Mouse (Mus musculus): ENCODE data around the gene Hist1h1c. TPM values are rescaled to one million over a fixed set of nuclear protein-coding genes. Genes with fewer than 3 reads are reported as not detected.

Hist1h1c gene
- polyA plus RNA-seq, 1 experiment from 2014 or later: 16.7 TPM

Small RNAs within 50 kb of the gene (microRNA-seq; reads per million reads assigned to microRNA genes)
- gene Gm44314 (not detected), gene Gm44484 (not detected)

Other genes with a start within 250 kb of the Hist1h1c start
- 0.18 TPM in 1 of 2 replicates, not detected in the other for gene Btn2a2, start 250.0 kb upstream of the Hist1h1c start, polyA plus RNA-seq (2015; fragmentation: Nextera tagmentation; extraction: Ambion mirVana)
- gene Hist1h4h, start 207.8 kb upstream of the Hist1h1c start, polyA plus RNA-seq (2015; fragmentation: Nextera tagmentation; extraction: Ambion mirVana): 2.9 and 4.6 TPM in 2 replicates
- not detected in 2 replicates for gene Hist1h2af, start 204.9 kb upstream of the Hist1h1c start, polyA plus RNA-seq (2015; fragmentation: Nextera tagmentation; extraction: Ambion mirVana)
- 1.5 and 3.2 TPM in 2 replicates for gene Hist1h3g, start 203.4 kb upstream of the Hist1h1c start, polyA plus RNA-seq (2015; fragmentation: Nextera tagmentation; extraction: Ambion mirVana)
- gene Hist1h2bh, start 195.4 kb upstream of the Hist1h1c start, polyA plus RNA-seq (2015; fragmentation: Nextera tagmentation; extraction: Ambion mirVana): 0.23 and 0.47 TPM in 2 replicates
- gene Hist1h3f, start 194.8 kb upstream of the Hist1h1c start, polyA plus RNA-seq (2015; fragmentation: Nextera tagmentation; extraction: Ambion mirVana): 0.30 and 0.61 TPM in 2 replicates
- not detected in 2 replicates for gene Hist1h4f, start 187.2 kb upstream of the Hist1h1c start, polyA plus RNA-seq (2015; fragmentation: Nextera tagmentation; extraction: Ambion mirVana)
- gene Hist1h1d, start 185.5 kb upstream of the Hist1h1c start, polyA plus RNA-seq (2015; fragmentation: Nextera tagmentation; extraction: Ambion mirVana): 0.15 and 0.22 TPM in 2 replicates
- 2.0 and 3.4 TPM in 2 replicates for gene Hist1h3e, start 176.4 kb upstream of the Hist1h1c start, polyA plus RNA-seq (2015; fragmentation: Nextera tagmentation; extraction: Ambion mirVana)
- gene Hist1h2ae, start 167.6 kb upstream of the Hist1h1c start, polyA plus RNA-seq (2015; fragmentation: Nextera tagmentation; extraction: Ambion mirVana): 33.0 and 46.2 TPM in 2 replicates
- gene Hist1h2bg, start 167.4 kb upstream of the Hist1h1c start, polyA plus RNA-seq (2015; fragmentation: Nextera tagmentation; extraction: Ambion mirVana): 2.1 and 6.2 TPM in 2 replicates
- 2.1 and 2.6 TPM in 2 replicates for gene Hist1h2bf, start 164.6 kb upstream of the Hist1h1c start, polyA plus RNA-seq (2015; fragmentation: Nextera tagmentation; extraction: Ambion mirVana)
- gene Hist1h2ad, start 164.4 kb upstream of the Hist1h1c start, polyA plus RNA-seq (2015; fragmentation: Nextera tagmentation; extraction: Ambion mirVana): 1.2 and 3.4 TPM in 2 replicates
- gene Hist1h3d, start 163.0 kb upstream of the Hist1h1c start, polyA plus RNA-seq (2015; fragmentation: Nextera tagmentation; extraction: Ambion mirVana): 2.2 and 2.8 TPM in 2 replicates
- 51.0 and 59.0 TPM in 2 replicates for gene Hist1h4d, start 157.2 kb upstream of the Hist1h1c start, polyA plus RNA-seq (2015; fragmentation: Nextera tagmentation; extraction: Ambion mirVana)
- gene Hist1h2be, start 117.7 kb upstream of the Hist1h1c start, polyA plus RNA-seq (2015; fragmentation: Nextera tagmentation; extraction: Ambion mirVana): 2.0 and 2.6 TPM in 2 replicates
- gene Hist1h1e, start 116.2 kb upstream of the Hist1h1c start, polyA plus RNA-seq (2015; fragmentation: Nextera tagmentation; extraction: Ambion mirVana): 7.0 and 9.9 TPM in 2 replicates
- gene Hist1h2ac, start 54.9 kb upstream of the Hist1h1c start, polyA plus RNA-seq (2015; fragmentation: Nextera tagmentation; extraction: Ambion mirVana): 0.80 and 0.83 TPM in 2 replicates
- gene Hist1h2bc, start 54.6 kb upstream of the Hist1h1c start, polyA plus RNA-seq (2015; fragmentation: Nextera tagmentation; extraction: Ambion mirVana): 27.2 and 35.5 TPM in 2 replicates
- not detected in 2 replicates for gene Hist1h1t, start 43.0 kb upstream of the Hist1h1c start, polyA plus RNA-seq (2015; fragmentation: Nextera tagmentation; extraction: Ambion mirVana)
- 2.1 and 2.2 TPM in 2 replicates for gene Hist1h4c, start 40.4 kb upstream of the Hist1h1c start, polyA plus RNA-seq (2015; fragmentation: Nextera tagmentation; extraction: Ambion mirVana)
- 2.1 and 3.3 TPM in 2 replicates for gene Hfe, start 28.0 kb upstream of the Hist1h1c start, polyA plus RNA-seq (2015; fragmentation: Nextera tagmentation; extraction: Ambion mirVana)
- 1.6 and 2.0 TPM in 2 replicates for gene Hist1h3c, start 6.8 kb downstream of the Hist1h1c start, polyA plus RNA-seq (2015; fragmentation: Nextera tagmentation; extraction: Ambion mirVana)
- 0.86 and 0.95 TPM in 2 replicates for gene Hist1h2bb, start 7.9 kb downstream of the Hist1h1c start, polyA plus RNA-seq (2015; fragmentation: Nextera tagmentation; extraction: Ambion mirVana)
- 14.5 and 16.2 TPM in 2 replicates for gene Hist1h2ab, start 12.3 kb downstream of the Hist1h1c start, polyA plus RNA-seq (2015; fragmentation: Nextera tagmentation; extraction: Ambion mirVana)
- gene Hist1h3b, start 13.5 kb downstream of the Hist1h1c start, polyA plus RNA-seq (2015; fragmentation: Nextera tagmentation; extraction: Ambion mirVana): 4.9 and 6.7 TPM in 2 replicates
- gene Hist1h4b, start 18.2 kb downstream of the Hist1h1c start, polyA plus RNA-seq (2015; fragmentation: Nextera tagmentation; extraction: Ambion mirVana): 1.5 TPM in 1 of 2 replicates, not detected in the other
- gene Hist1h4a, start 22.4 kb downstream of the Hist1h1c start, polyA plus RNA-seq (2015; fragmentation: Nextera tagmentation; extraction: Ambion mirVana): not detected in 2 replicates
- gene Hist1h3a, start 23.6 kb downstream of the Hist1h1c start, polyA plus RNA-seq (2015; fragmentation: Nextera tagmentation; extraction: Ambion mirVana): 1.5 and 1.9 TPM in 2 replicates
- gene Hist1h1a, start 24.9 kb downstream of the Hist1h1c start, polyA plus RNA-seq (2015; fragmentation: Nextera tagmentation; extraction: Ambion mirVana): 0.70 and 1.0 TPM in 2 replicates
- not detected in 2 replicates for gene Trim38, start 31.1 kb downstream of the Hist1h1c start, polyA plus RNA-seq (2015; fragmentation: Nextera tagmentation; extraction: Ambion mirVana)
- gene Slc17a2, start 68.2 kb downstream of the Hist1h1c start, polyA plus RNA-seq (2015; fragmentation: Nextera tagmentation; extraction: Ambion mirVana): not detected in 2 replicates
- gene Slc17a3, start 100.6 kb downstream of the Hist1h1c start, polyA plus RNA-seq (2015; fragmentation: Nextera tagmentation; extraction: Ambion mirVana): not detected in 2 replicates
- gene Slc17a1, start 128.9 kb downstream of the Hist1h1c start, polyA plus RNA-seq (2015; fragmentation: Nextera tagmentation; extraction: Ambion mirVana): not detected in 2 replicates
- not detected in 2 replicates for gene Slc17a4, start 176.2 kb downstream of the Hist1h1c start, polyA plus RNA-seq (2015; fragmentation: Nextera tagmentation; extraction: Ambion mirVana)
- not detected in 2 replicates for gene Hist1h2ba, start 195.3 kb downstream of the Hist1h1c start, polyA plus RNA-seq (2015; fragmentation: Nextera tagmentation; extraction: Ambion mirVana)
- not detected in 2 replicates for gene Hist1h2aa, start 195.7 kb downstream of the Hist1h1c start, polyA plus RNA-seq (2015; fragmentation: Nextera tagmentation; extraction: Ambion mirVana)